Mouse (Mus musculus) E14TG2a.4 (cell line): ENCODE measurements around the gene Anxa9.

Experiments used
- H3K27me3 ChIP-seq: 2 replicates; pipeline ENCODE4 v1.6.1; 2014; ENCODE audit warnings: low read length, control low read depth; ENCODE audit not compliant: insufficient read depth
- H3K36me3 ChIP-seq: 2 replicates; pipeline ENCODE4 v1.6.1; 2014; ENCODE audit warnings: low read length, control low read depth; ENCODE audit not compliant: insufficient read depth
- H3K4me1 ChIP-seq: replicated peaks from 2 replicates; pipeline ENCODE4 v1.6.1; 2014; ENCODE audit warnings: low read depth, low read length, control low read depth
- H3K4me3 ChIP-seq: replicated peaks from 2 replicates; pipeline ENCODE4 v1.5.1; 2014; ENCODE audit warnings: mild to moderate bottlenecking, low read length
- H3K9me3 ChIP-seq: 2 replicates; pipeline ENCODE4 v1.6.1; 2014; ENCODE audit warnings: low read length, control low read depth
- CTCF ChIP-seq: conservative IDR thresholded peaks from 2 replicates; pipeline ENCODE4 v1.5.1; 2014; ENCODE audit warnings: low read length
- NANOG ChIP-seq: IDR thresholded peaks from 2 replicates; pipeline ENCODE4 v1.6.1; 2014; ENCODE audit warnings: borderline replicate concordance, low read length, mixed read lengths
- POU5F1 ChIP-seq: IDR thresholded peaks from 2 replicates; pipeline ENCODE4 v1.6.1; 2014; ENCODE audit warnings: low read length, borderline replicate concordance

Gene Anxa9

GRCm38 (mm10) chr3:95283589-95283941 lies 23.4 kb downstream of the Anxa9 start:
- TF ChIP-seq NANOG, result no peak
- TF ChIP-seq CTCF, result no peak
- TF ChIP-seq POU5F1, result no peak
- Histone ChIP-seq H3K36me3 (peaks cover 33% of the 10 kb centered on the region), H3K9me3 (no peaks in the 10 kb centered on the region), H3K4me1 (peaks cover 77% of the 10 kb centered on the region), H3K27me3 (no peaks in the 10 kb centered on the region), H3K4me3 (peak overlapping the region; percentile 95)

GRCm38 (mm10) chr3:95282865-95283588 lies 23.9 kb downstream of the Anxa9 start:
- Histone ChIP-seq H3K4me1 (peaks cover 77% of the 10 kb centered on the region), H3K4me3 (peak overlapping the region; percentile 95), H3K9me3 (no peaks in the 10 kb centered on the region), H3K27me3 (no peaks in the 10 kb centered on the region), H3K36me3 (peaks cover 28% of the 10 kb centered on the region)
- TF ChIP-seq POU5F1 (no peak), NANOG (no peak), CTCF (no peak)

GRCm38 (mm10) chr3:95282381-95282864 lies 24.6 kb downstream of the Anxa9 start:
- Histone ChIP-seq H3K9me3 (no peaks in the 10 kb centered on the region), H3K36me3 (peaks cover 23% of the 10 kb centered on the region), H3K4me3 (peak overlapping the region; percentile 95), H3K4me1 (peaks cover 77% of the 10 kb centered on the region), H3K27me3 (no peaks in the 10 kb centered on the region)
- TF ChIP-seq CTCF (no peak), POU5F1 (no peak), NANOG (no peak)

DNA sequence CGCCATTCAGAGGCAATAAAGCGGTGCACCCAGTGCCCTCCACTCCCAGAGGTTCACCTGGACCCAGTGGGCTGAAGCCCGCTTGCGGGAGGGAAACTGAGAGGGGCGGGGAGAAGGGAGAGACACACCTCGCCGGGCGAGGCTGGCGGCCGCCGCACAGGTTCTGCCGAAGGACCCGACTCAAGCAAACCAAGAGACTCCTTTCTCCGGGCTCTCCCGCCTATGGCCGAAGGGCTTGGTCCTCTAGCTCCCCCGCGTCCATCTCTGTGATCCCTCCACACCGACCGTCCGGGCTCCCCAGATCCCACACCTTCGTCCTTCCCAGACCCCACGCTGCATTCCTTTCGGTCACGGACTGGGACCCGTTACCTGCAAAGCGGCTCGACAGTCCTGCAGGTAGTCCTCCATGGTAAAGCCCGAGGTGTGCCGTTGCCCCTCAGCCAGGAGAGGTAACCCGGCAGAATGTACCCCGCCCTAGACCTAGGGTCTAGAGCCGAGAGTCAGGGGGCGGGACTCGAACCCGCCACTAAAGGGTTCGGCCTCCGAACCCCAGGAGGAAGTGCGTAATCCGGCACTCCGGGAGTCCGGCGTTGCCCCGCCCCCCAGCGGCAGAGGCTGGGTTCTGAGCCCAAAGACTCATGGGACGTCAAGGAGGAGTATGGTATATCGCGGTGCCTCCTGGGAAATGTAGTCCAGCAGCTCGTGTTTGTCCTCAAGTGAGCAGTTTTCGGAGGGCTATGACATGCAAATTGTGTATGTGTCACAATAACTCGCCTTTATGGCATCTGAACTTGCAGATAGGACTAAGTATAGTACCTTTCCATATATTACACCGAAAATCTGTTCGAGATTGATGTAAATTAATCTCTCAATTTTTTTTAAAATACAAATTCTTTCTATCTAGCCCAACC lies 25.5 kb downstream of the Anxa9 start, which contains the start of the genes Mindy1 and Prune1:
Gene Mindy1, plus strand, starts transcription at position 130 of the 911 bp plus-strand sequence.
Gene Prune1, minus strand, starts transcription at position 861 of the 911 bp plus-strand sequence.
- TF ChIP-seq NANOG (no peak), CTCF (no peak), POU5F1 (no peak)

GRCm38 (mm10) chr3:95280747-95281146 lies 26.2 kb downstream of the Anxa9 start:
- no peak for TF ChIP-seq NANOG
- no peak for TF ChIP-seq CTCF
- TF ChIP-seq POU5F1, result no peak
- peaks cover 77% of the 10 kb centered on the region for H3K4me1 ChIP-seq
- H3K27me3 ChIP-seq, result no peaks in the 10 kb centered on the region
- H3K36me3 ChIP-seq, result peaks cover 20% of the 10 kb centered on the region
- no peaks in the 10 kb centered on the region for H3K9me3 ChIP-seq
- peak overlapping the region; percentile 95 for H3K4me3 ChIP-seq

More for the DNA sequence above, 25.5 kb downstream of the Anxa9 start, which contains the start of the genes Mindy1 and Prune1:
- no peaks in the 10 kb centered on the region for H3K27me3 ChIP-seq
- peak within 1 kb of the TSS; percentile 95 for H3K4me3 ChIP-seq
- peaks cover 18% of the 10 kb centered on the region for H3K36me3 ChIP-seq
- H3K9me3 ChIP-seq, result no peaks in the 10 kb centered on the region
- peaks cover 77% of the 10 kb centered on the region for H3K4me1 ChIP-seq

DNA sequence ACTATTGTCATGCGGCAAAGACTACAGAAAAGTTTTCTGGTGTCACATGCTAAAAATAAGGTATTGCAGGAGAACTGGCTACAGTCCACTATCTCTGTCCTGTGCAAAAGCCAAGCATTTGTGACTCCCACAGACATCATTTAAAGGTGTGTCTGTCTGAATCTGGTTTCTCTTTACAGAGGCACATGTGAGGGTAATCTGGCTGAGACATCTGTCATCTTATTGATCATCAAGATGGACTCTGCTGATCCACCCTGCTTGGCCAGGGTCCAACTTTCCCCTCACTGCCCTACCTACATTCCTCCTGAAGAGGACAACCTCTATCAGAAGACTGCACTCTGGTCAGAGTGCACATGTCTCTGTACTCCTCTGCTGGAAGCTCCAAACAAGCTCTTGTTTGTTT lies 29.8 kb downstream of the Anxa9 start:
- no peaks in the 10 kb centered on the region for H3K27me3 ChIP-seq
- peak overlapping the region; percentile 27; the same call in 1 of the 2 replicates for H3K4me3 ChIP-seq
- H3K4me1 ChIP-seq, result peaks cover 77% of the 10 kb centered on the region
- H3K36me3 ChIP-seq, result peaks cover 27% of the 10 kb centered on the region
- no peaks in the 10 kb centered on the region for H3K9me3 ChIP-seq
- TF ChIP-seq CTCF, result no peak
- no peak for TF ChIP-seq NANOG
- no peak for TF ChIP-seq POU5F1

DNA sequence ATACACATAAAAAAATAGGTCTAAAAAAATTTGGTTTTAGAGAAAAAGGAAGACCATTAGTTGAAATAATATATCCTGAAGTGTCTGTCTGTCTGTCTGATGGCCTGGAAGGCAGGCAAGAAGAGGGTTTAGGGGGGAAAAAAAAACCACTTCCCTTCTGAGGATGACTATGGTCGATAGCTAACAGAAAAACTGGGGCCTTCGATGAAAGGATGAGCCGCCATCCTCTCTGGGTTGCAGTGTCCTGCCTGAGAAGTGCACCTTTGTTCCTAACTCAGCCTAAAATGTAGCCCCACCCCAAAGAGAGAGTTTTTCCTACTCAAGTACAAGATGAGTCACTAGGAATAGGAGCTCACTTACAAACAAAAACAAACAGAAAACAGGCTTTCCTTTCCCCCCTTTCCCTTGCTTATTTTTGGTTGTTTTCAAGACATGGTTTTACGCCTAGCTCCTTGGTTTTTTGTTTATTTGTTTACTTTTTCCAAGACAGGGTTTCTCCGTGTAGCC lies 30.5 kb downstream of the Anxa9 start:
- Histone ChIP-seq H3K9me3 (no peaks in the 10 kb centered on the region), H3K4me1 (peaks cover 82% of the 10 kb centered on the region), H3K36me3 (peaks cover 33% of the 10 kb centered on the region), H3K27me3 (no peaks in the 10 kb centered on the region), H3K4me3 (0 out of 2 replicates have a peak overlapping the region, but pooled peaks have one; percentile 27)
- TF ChIP-seq NANOG (no peak), POU5F1 (no peak), CTCF (no peak)

DNA sequence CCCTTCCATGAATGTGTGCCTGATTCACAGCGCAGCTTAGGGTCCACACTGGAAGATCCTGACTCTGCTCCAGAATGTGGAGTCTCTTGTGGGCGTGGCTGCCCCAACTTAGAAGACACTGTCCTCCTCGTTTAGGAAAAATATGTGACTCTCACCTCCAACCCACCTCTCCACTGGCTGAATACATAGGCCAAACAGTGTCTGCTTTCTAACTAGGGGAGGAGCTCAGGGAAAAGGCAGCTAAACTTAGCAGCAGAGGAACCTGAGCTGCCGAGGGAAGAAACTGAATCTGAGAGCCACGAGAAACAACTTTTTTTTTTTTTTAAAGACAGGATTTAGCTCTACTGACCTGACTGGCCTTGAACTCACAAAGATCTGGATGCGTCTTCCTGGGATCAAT lies 31.8 kb downstream of the Anxa9 start:
- TF ChIP-seq NANOG, result no peak
- no peak for TF ChIP-seq CTCF
- no peak for TF ChIP-seq POU5F1

More for the DNA sequence above, 31.8 kb downstream of the Anxa9 start:
- H3K4me3 ChIP-seq, result no peak overlapping the region
- H3K9me3 ChIP-seq, result no peaks in the 10 kb centered on the region
- H3K4me1 ChIP-seq, result peaks cover 87% of the 10 kb centered on the region
- H3K36me3 ChIP-seq, result peaks cover 34% of the 10 kb centered on the region
- H3K27me3 ChIP-seq, result no peaks in the 10 kb centered on the region
